Mouse (Mus musculus) forebrain, embryonic 10.5 days (tissue): ENCODE data around the gene Arl3. TPM values are rescaled to one million over a fixed set of nuclear protein-coding genes. Genes with fewer than 3 reads are reported as not detected.

Experiments
- polyA plus RNA-seq: library from polyadenylated mRNA; unstranded; fragments of >200 nt; fragmentation: Nextera tagmentation; extraction: Ambion mirVana; gene quantifications from 2 replicates; pipeline ENCODE4 v1.2.1, GENCODE M21; 2016

Arl3 gene
- polyA plus RNA-seq, 1 experiment from 2014 or later, result 196 TPM

Other genes starting within 250 kb of the Arl3 start
- gene Psd, start 246.0 kb downstream of the Arl3 start, polyA plus RNA-seq, result 2.8 and 2.9 TPM in 2 replicates
- gene Fbxl15, start 245.0 kb downstream of the Arl3 start, polyA plus RNA-seq, result 17.9 and 18.0 TPM in 2 replicates
- gene Cuedc2, start 234.5 kb downstream of the Arl3 start, polyA plus RNA-seq, result 206 and 224 TPM in 2 replicates
- 12.5 and 13.3 TPM in 2 replicates for gene Mfsd13a, start 232.1 kb downstream of the Arl3 start, polyA plus RNA-seq
- 1.0 and 1.1 TPM in 2 replicates for gene 2310034G01Rik, start 222.9 kb downstream of the Arl3 start, polyA plus RNA-seq
- 172 and 185 TPM in 2 replicates for gene Actr1a, start 177.4 kb downstream of the Arl3 start, polyA plus RNA-seq
- gene Sufu, start 176.3 kb downstream of the Arl3 start, polyA plus RNA-seq, result 47.5 and 50.8 TPM in 2 replicates
- gene Trim8, start 71.5 kb downstream of the Arl3 start, polyA plus RNA-seq, result 16.6 and 19.3 TPM in 2 replicates
- 16.6 and 17.9 TPM in 2 replicates for gene Sfxn2, start 167 bp upstream of the Arl3 start, polyA plus RNA-seq
- gene Wbp1l, start 25.9 kb upstream of the Arl3 start, polyA plus RNA-seq, result 38.4 and 43.4 TPM in 2 replicates
- gene Cyp17a1, start 100.0 kb upstream of the Arl3 start, polyA plus RNA-seq, result not detected in 2 replicates
- 13.7 and 13.9 TPM in 2 replicates for gene Borcs7, start 116.7 kb upstream of the Arl3 start, polyA plus RNA-seq
- gene As3mt, start 134.3 kb upstream of the Arl3 start, polyA plus RNA-seq, result 23.9 and 27.3 TPM in 2 replicates
- gene Cnnm2, start 188.4 kb upstream of the Arl3 start, polyA plus RNA-seq, result 1.3 and 1.7 TPM in 2 replicates